In genomic region chr2:157135529-157136120, GRCm38 (mm10) we compare ENCODE assay signal across 7 mouse cellular contexts. TPM values are rescaled to one million over a fixed set of nuclear protein-coding genes. Genes with fewer than 3 reads are reported as not detected.
DNase-seq lines count a peak whose midpoint lies in the region; ATAC-seq lines count a peak whose summit lies in the region.

No protein-coding gene starts in this region.

- intact Hi-C loops in left cerebral cortex, postnatal 25 days (cut with DNase I) = loop anchor here (5.0 to 10.0 kb wide), 3 partner anchors 67 to 429 kb away; partner anchors contain the start of genes Nnat and Rbl1

- H3K4me3 ChIP-seq in megakaryocyte, embryonic 14.5 days (replicated peaks) = peak overlapping the region; percentile 98
- H3K4me3 ChIP-seq in forebrain, embryonic 14.5 days (ENCODE audit: low read depth, low read length) = peak overlapping the region; percentile 66
- H3K4me3 ChIP-seq in limb, embryonic 10.5 days = peak overlapping the region; percentile 82
- peak overlapping the region; percentile 68 for H3K4me3 ChIP-seq in neural tube, embryonic 15.5 days (replicated peaks)

- peaks cover 3% of the 10 kb centered on the region for H3K36me3 ChIP-seq in megakaryocyte, embryonic 14.5 days (replicated peaks; ENCODE audit: low read length)
- no peaks in the 10 kb centered on the region for H3K36me3 ChIP-seq in forebrain, embryonic 14.5 days (ENCODE audit: control insufficient read depth, insufficient read depth, low read length)
- H3K36me3 ChIP-seq in limb, embryonic 10.5 days = no peaks in the 10 kb centered on the region
- no peaks in the 10 kb centered on the region for H3K36me3 ChIP-seq in neural tube, embryonic 15.5 days

- H3K9me3 ChIP-seq in megakaryocyte, embryonic 14.5 days = no peaks in the 10 kb centered on the region; the same call in 1 of the 2 replicates
- H3K9me3 ChIP-seq in forebrain, embryonic 14.5 days (replicated peaks; ENCODE audit: control insufficient read depth, low read length) = no peaks in the 10 kb centered on the region; the same call in 1 of the 2 replicates
- H3K9me3 ChIP-seq in limb, embryonic 10.5 days (replicated peaks) = no peaks in the 10 kb centered on the region; the same call in 1 of the 2 replicates
- H3K9me3 ChIP-seq in neural tube, embryonic 15.5 days (replicated peaks) = 0 out of 2 replicates have a peak, but pooled peaks cover 5% of the 10 kb centered on the region

- 83% methylated on average over 10 of the region's 10 CpGs for whole genome bisulfite sequencing in forebrain, embryonic 14.5 days
- WGBS in limb, embryonic 10.5 days = 79% methylated on average over 10 of the region's 10 CpGs
- WGBS in neural tube, embryonic 15.5 days = 61% methylated on average over 10 of the region's 10 CpGs

- peak overlapping the region; percentile 94 for H3K4me2 ChIP-seq in forebrain, embryonic 14.5 days (ENCODE audit: low read length)
- peak overlapping the region; percentile 95 for H3K4me2 ChIP-seq in neural tube, embryonic 15.5 days

- no peaks in the 10 kb centered on the region for H3K27me3 ChIP-seq in megakaryocyte, embryonic 14.5 days (replicated peaks)
- no peaks in the 10 kb centered on the region for H3K27me3 ChIP-seq in forebrain, embryonic 14.5 days (replicated peaks; ENCODE audit: control insufficient read depth, insufficient read depth, low read length)
- no peaks in the 10 kb centered on the region for H3K27me3 ChIP-seq in limb, embryonic 10.5 days (ENCODE audit: low read depth, poor library complexity, severe bottlenecking)
- H3K27me3 ChIP-seq in neural tube, embryonic 15.5 days (replicated peaks) = no peaks in the 10 kb centered on the region

- no peak overlapping the region for H3K27ac ChIP-seq in forebrain, embryonic 14.5 days (ENCODE audit: low read depth, low read length)
- H3K27ac ChIP-seq in limb, embryonic 10.5 days = peak overlapping the region; percentile 84
- peak overlapping the region; percentile 73 for H3K27ac ChIP-seq in neural tube, embryonic 15.5 days (replicated peaks)

- peak overlapping the region; percentile 76 for H3K9ac ChIP-seq in forebrain, embryonic 14.5 days (ENCODE audit: low read length)
- H3K9ac ChIP-seq in neural tube, embryonic 15.5 days (replicated peaks) = peak overlapping the region; percentile 65

- ATAC-seq in megakaryocyte, adult 5-6 weeks (ENCODE audit: poor library complexity, severe bottlenecking) = no peak
- ATAC-seq in forebrain, embryonic 14.5 days = peak; percentile 59
- ATAC-seq in neural tube, embryonic 15.5 days (ENCODE audit: low FRiP score) = no peak

- DNase-seq in forebrain, embryonic 14.5 days (ENCODE audit: low spot score) = peak; percentile 55
- no peak for DNase-seq in limb, embryonic 10.5 days (ENCODE audit: low spot score)
- no peak for DNase-seq in right cerebral cortex, postnatal 25 days
- no peak for DNase-seq in left cerebral cortex, postnatal 25 days (ENCODE audit: low spot score in 2 of 2)

- H3K4me1 ChIP-seq in megakaryocyte, embryonic 14.5 days = peaks cover 64% of the 10 kb centered on the region
- H3K4me1 ChIP-seq in forebrain, embryonic 14.5 days (ENCODE audit: control insufficient read depth, insufficient read depth, low read length) = no peaks in the 10 kb centered on the region
- H3K4me1 ChIP-seq in limb, embryonic 10.5 days = peaks cover 16% of the 10 kb centered on the region
- H3K4me1 ChIP-seq in neural tube, embryonic 15.5 days = peaks cover 13% of the 10 kb centered on the region

RNA-seq across cellular contexts. Expression of gene Samhd1, which starts 0.6 kb away (rescaled TPM):
- polyA plus RNA-seq in megakaryocyte, embryonic 14.5 days (2012; ENCODE audit: insufficient read depth, low replicate concordance) = 16.0 and 27.3 TPM in 2 replicates
- 730 and 815 TPM in 2 replicates for total RNA-seq in megakaryocyte, adult 5-6 weeks (2015)
- total RNA-seq in megakaryocyte, adult 5-6 weeks (2017) = 599 and 677 TPM in 2 replicates
- 13.6 and 15.6 TPM in 2 replicates for polyA plus RNA-seq in forebrain, embryonic 14.5 days (2014; fragmentation: Nextera tagmentation; extraction: Ambion mirVana)
- polyA plus RNA-seq in limb, embryonic 10.5 days (2016; fragmentation: Nextera tagmentation; extraction: Ambion mirVana) = 24.0 and 27.3 TPM in 2 replicates
- polyA plus RNA-seq in neural tube, embryonic 15.5 days (2015; fragmentation: Nextera tagmentation; extraction: Ambion mirVana) = 11.9 and 14.6 TPM in 2 replicates
- 10 to 100 TPM; 11.6 to 12.4 TPM for total RNA-seq in left cerebral cortex, postnatal 25 days (2021)

RNA-seq across cellular contexts. Expression of gene Tldc2, which starts 48.8 kb away (rescaled TPM):
- not detected in 2 replicates for polyA plus RNA-seq in megakaryocyte, embryonic 14.5 days (2012; ENCODE audit: insufficient read depth, low replicate concordance)
- total RNA-seq in megakaryocyte, adult 5-6 weeks (2015) = not detected in 2 replicates
- total RNA-seq in megakaryocyte, adult 5-6 weeks (2017) = not detected in 2 replicates
- polyA plus RNA-seq in forebrain, embryonic 14.5 days (2014; fragmentation: Nextera tagmentation; extraction: Ambion mirVana) = not detected in 2 replicates
- polyA plus RNA-seq in limb, embryonic 10.5 days (2016; fragmentation: Nextera tagmentation; extraction: Ambion mirVana) = not detected in 2 replicates
- polyA plus RNA-seq in neural tube, embryonic 15.5 days (2015; fragmentation: Nextera tagmentation; extraction: Ambion mirVana) = 0.43 TPM in 1 of 2 replicates, not detected in the other
- total RNA-seq in left cerebral cortex, postnatal 25 days (2021) = not detected

RNA-seq across cellular contexts. Expression of gene Soga1, which starts 56.6 kb away (rescaled TPM):
- polyA plus RNA-seq in megakaryocyte, embryonic 14.5 days (2012; ENCODE audit: insufficient read depth, low replicate concordance) = 3.8 and 5.8 TPM in 2 replicates
- total RNA-seq in megakaryocyte, adult 5-6 weeks (2015) = 1.1 and 1.3 TPM in 2 replicates
- 1.6 and 1.7 TPM in 2 replicates for total RNA-seq in megakaryocyte, adult 5-6 weeks (2017)
- 5.9 and 8.1 TPM in 2 replicates for polyA plus RNA-seq in forebrain, embryonic 14.5 days (2014; fragmentation: Nextera tagmentation; extraction: Ambion mirVana)
- polyA plus RNA-seq in limb, embryonic 10.5 days (2016; fragmentation: Nextera tagmentation; extraction: Ambion mirVana) = 5.3 and 5.7 TPM in 2 replicates
- polyA plus RNA-seq in neural tube, embryonic 15.5 days (2015; fragmentation: Nextera tagmentation; extraction: Ambion mirVana) = 3.3 and 4.9 TPM in 2 replicates
- 10 to 100 TPM; 19.8 to 24.6 TPM for total RNA-seq in left cerebral cortex, postnatal 25 days (2021)
